Mouse (Mus musculus) retina, embryonic 14.5 days (tissue): ENCODE data around the gene Gm38431.
"Not testable (repeated sequence)": the region's sequence is repeated elsewhere in the genome, so short reads cannot be mapped to it uniquely, and the experiment has no call there.

Experiments
- DNase-seq: peaks from one replicate; pipeline ENCODE4 v3.0.0-alpha.2; 2015; ENCODE audit warnings: low spot score

Gene Gm38431

GRCm38 (mm10) chr9:21105760-21106564, 14.2 kb upstream of the Gm38431 start:
- DNase-seq = no peak

- DNase-seq = no peak
Observed at GRCm38 (mm10) chr9:21104814-21105213, 13.0 kb upstream of the Gm38431 start.

- no peak for DNase-seq
Observed at GRCm38 (mm10) chr9:21102076-21102475, 10.3 kb upstream of the Gm38431 start.

GRCm38 (mm10) chr9:21100447-21101161, 8.8 kb upstream of the Gm38431 start:
- no peak for DNase-seq

- no peak for DNase-seq
Observed at GRCm38 (mm10) chr9:21097793-21098192, 6.0 kb upstream of the Gm38431 start.

- DNase-seq = no peak
Observed at GRCm38 (mm10) chr9:21095958-21096357, 4.2 kb upstream of the Gm38431 start.

GRCm38 (mm10) chr9:21093423-21093822, 1.6 kb upstream of the Gm38431 start:
- DNase-seq = no peak

- DNase-seq = peak; percentile 2
Observed at GRCm38 (mm10) chr9:21090972-21091706, 658 bp downstream of the Gm38431 start.

GRCm38 (mm10) chr9:21090537-21090936, 1.3 kb downstream of the Gm38431 start:
- DNase-seq = no peak

GRCm38 (mm10) chr9:21083324-21083723, 8.5 kb downstream of the Gm38431 start:
- no peak for DNase-seq

GRCm38 (mm10) chr9:21081127-21081526, 10.7 kb downstream of the Gm38431 start:
- no peak for DNase-seq

- no peak for DNase-seq
Observed at GRCm38 (mm10) chr9:21075625-21076024, 16.2 kb downstream of the Gm38431 start.

GRCm38 (mm10) chr9:21074173-21074572, 17.6 kb downstream of the Gm38431 start:
- no peak for DNase-seq

- DNase-seq = peak; percentile 91
Observed at GRCm38 (mm10) chr9:21073044-21073840, 18.6 kb downstream of the Gm38431 start, which contains the start of the genes Gm49373 and Fdx1l. TSS of gene Gm49373 (minus strand) at chr9:21073096. TSS of gene Fdx1l (minus strand) at chr9:21073614.

- DNase-seq = peak; percentile 27
Observed at GRCm38 (mm10) chr9:21072641-21073040, 19.2 kb downstream of the Gm38431 start.

- no peak for DNase-seq
Observed at GRCm38 (mm10) chr9:21067006-21067684, 24.7 kb downstream of the Gm38431 start, which contains the start of gene Zglp1. TSS of gene Zglp1 (minus strand) at chr9:21067093.

GRCm38 (mm10) chr9:21062928-21063327, 28.9 kb downstream of the Gm38431 start:
- no peak for DNase-seq

- DNase-seq = no peak
Observed at GRCm38 (mm10) chr9:21051578-21051977, 40.2 kb downstream of the Gm38431 start.

- no peak for DNase-seq
Observed at GRCm38 (mm10) chr9:21045235-21045634, 46.6 kb downstream of the Gm38431 start.

GRCm38 (mm10) chr9:21044785-21045184, 47.0 kb downstream of the Gm38431 start:
- DNase-seq = not testable (repeated sequence)

- no peak for DNase-seq
Observed at GRCm38 (mm10) chr9:21043563-21043962, 48.2 kb downstream of the Gm38431 start.
